Mouse (Mus musculus): Measurements from ENCODE around the gene Zfp850.
"Not testable (repeated sequence)": the region's sequence is repeated elsewhere in the genome, so short reads cannot be mapped to it uniquely, and the experiment has no call there.

The Zfp850 gene

GRCm38 (mm10) chr7:28013549-28014444 lies at the start of gene Zfp850:
Zfp850 (minus strand) TSS chr7:28014115.
- peak; percentile 78 for DNase-seq (ENCODE audit: low spot score)

- DNase-seq (ENCODE audit: low spot score) = no peak
Observed at GRCm38 (mm10) chr7:28059972-28060371, 46.1 kb upstream of the Zfp850 start.

GRCm38 (mm10) chr7:28053046-28053930 lies 39.4 kb upstream of the Zfp850 start:
- DNase-seq (ENCODE audit: low spot score) = no peak

GRCm38 (mm10) chr7:28050584-28050983 lies 36.7 kb upstream of the Zfp850 start:
- DNase-seq (ENCODE audit: low spot score) = no peak

GRCm38 (mm10) chr7:28049476-28050409 lies 35.8 kb upstream of the Zfp850 start, which contains the start of gene Psmc4:
Psmc4 (minus strand) TSS chr7:28050101.
- peak; percentile 99 for DNase-seq (ENCODE audit: low spot score)

- no peak for DNase-seq (ENCODE audit: low spot score)
Observed at GRCm38 (mm10) chr7:28044524-28044923, 30.6 kb upstream of the Zfp850 start.

- DNase-seq (ENCODE audit: low spot score) = no peak
Observed at GRCm38 (mm10) chr7:28014445-28014810, 513 bp upstream of the Zfp850 start.

GRCm38 (mm10) chr7:28010271-28010670 lies 3.6 kb downstream of the Zfp850 start:
- peak; percentile 32 for DNase-seq (ENCODE audit: low spot score)

GRCm38 (mm10) chr7:27982197-27982596 lies 31.7 kb downstream of the Zfp850 start:
- DNase-seq (ENCODE audit: low spot score) = no peak

GRCm38 (mm10) chr7:27978683-27979528 lies 35.0 kb downstream of the Zfp850 start, which contains the start of gene Zfp780b:
Zfp780b (minus strand) TSS chr7:27979171.
- DNase-seq (ENCODE audit: low spot score) = peak; percentile 63

- DNase-seq (ENCODE audit: low spot score) = not testable (repeated sequence)
Observed at GRCm38 (mm10) chr7:27949451-27949850, 64.5 kb downstream of the Zfp850 start.

- peak; percentile 12 for DNase-seq (ENCODE audit: low spot score)
Observed at GRCm38 (mm10) chr7:27941869-27942268, 72.0 kb downstream of the Zfp850 start.
